Mouse (Mus musculus) forebrain, postnatal 0 days (tissue): Measurements from ENCODE around the gene Exosc1. TPM values are rescaled to one million over a fixed set of nuclear protein-coding genes. Genes with fewer than 3 reads are reported as not detected.

ENCODE experiments used
- ATAC-seq: fragments of 200-750 bp; cut with Nextera tagmentation; 2 replicates; pipeline ENCODE4 v1.8.0; 2017; ENCODE audit warnings: mild to moderate bottlenecking, moderate library complexity
- DNase-seq: peaks from one replicate; pipeline ENCODE4 v3.0.0-alpha.2; 2015
- H3K27ac ChIP-seq: fragments of 300-500 bp; sonication (generic); 2 replicates; pipeline ENCODE4 v1.5.1; 2014; ENCODE audit warnings: low read depth, mild to moderate bottlenecking, antibody characterized with exemption, low read length, moderate library complexity, mixed read lengths
- H3K27me3 ChIP-seq: fragments of 300-500 bp; sonication (generic); 2 replicates; pipeline ENCODE4 v1.6.1; 2014; ENCODE audit warnings: mild to moderate bottlenecking, low read length, mixed read lengths; ENCODE audit not compliant: insufficient read depth
- H3K36me3 ChIP-seq: fragments of 300-500 bp; sonication (generic); 2 replicates; pipeline ENCODE4 v1.6.1; 2014; ENCODE audit warnings: mild to moderate bottlenecking, moderate library complexity; ENCODE audit not compliant: insufficient read depth
- H3K4me1 ChIP-seq: fragments of 300-500 bp; sonication (generic); 2 replicates; pipeline ENCODE4 v1.6.1; 2014; ENCODE audit warnings: antibody characterized with exemption; ENCODE audit not compliant: insufficient read depth
- H3K4me2 ChIP-seq: fragments of 300-500 bp; sonication (generic); 2 replicates; pipeline ENCODE4 v1.6.1; 2014; ENCODE audit warnings: low read depth, mild to moderate bottlenecking, moderate library complexity
- H3K4me3 ChIP-seq: fragments of 300-500 bp; sonication (generic); 2 replicates; pipeline ENCODE4 v1.5.1; 2014; ENCODE audit warnings: low read depth, low read length, mixed read lengths
- H3K9ac ChIP-seq: fragments of 300-500 bp; sonication (generic); 2 replicates; pipeline ENCODE4 v1.6.1; 2014; ENCODE audit warnings: mild to moderate bottlenecking
- H3K9me3 ChIP-seq: fragments of 300-500 bp; sonication (generic); 2 replicates; pipeline ENCODE4 v1.6.1; 2016; ENCODE audit warnings: low read length
- CTCF ChIP-seq: sonication (generic); IDR thresholded peaks from 2 replicates; pipeline ENCODE4 v1.5.1; 2016; ENCODE audit warnings: antibody characterized with exemption, control low read depth, low read depth
- WGBS: fragments of 180-500 bp; shearing (Covaris S2); extraction: QIAGEN DNeasy Blood & Tissue Kit; methylation state at CpG from one replicate; pipeline ENCODE4 v1.1.7; 2014; 5-methylcytosine and 5-hydroxymethylcytosine counted together
- polyA plus RNA-seq: library from polyadenylated mRNA; unstranded; fragments of >200 nt; fragmentation: Nextera tagmentation; extraction: Ambion mirVana; gene quantifications from 2 replicates; pipeline ENCODE4 v1.2.1, GENCODE M21; 2015
- total RNA-seq: library from RNA; depleted of rRNA; stranded (reverse); fragments of >200 nt; gene quantifications from 2 replicates; pipeline ENCODE4 v1.2.3, GENCODE M21; 2014; rRNA removed

Exosc1 gene
- total and polyA plus RNA-seq, 2 experiments from 2014 or later = 29.6 to 71.0 TPM

GRCm38 (mm10) chr19:41896319-41896711 lies 36.9 kb downstream of the Exosc1 start:
- Histone ChIP-seq H3K36me3 (peaks cover under 1% of the 10 kb centered on the region; the same call in 1 of the 2 replicates), H3K27me3 (no peaks in the 10 kb centered on the region), H3K4me1 (peaks cover 6% of the 10 kb centered on the region; the same call in 1 of the 2 replicates), H3K9ac (peak overlapping the region; percentile 35; the same call in 1 of the 2 replicates), H3K27ac (no peak overlapping the region), H3K4me3 (peak overlapping the region; percentile 69), H3K4me2 (peak overlapping the region; percentile 88), H3K9me3 (no peaks in the 10 kb centered on the region)
- TF ChIP-seq CTCF = no peak
- ATAC-seq (peak; percentile 40), DNase-seq (no peak)
- 15% methylated on average over 18 of the region's 18 CpGs for WGBS

GRCm38 (mm10) chr19:41895460-41896318 lies 37.5 kb downstream of the Exosc1 start, which contains the start of gene Rrp12:
Rrp12 (minus strand) TSS chr19:41896173.
- Histone ChIP-seq H3K4me3 (peak within 1 kb of the TSS; percentile 69), H3K4me1 (peaks cover 6% of the 10 kb centered on the region; the same call in 1 of the 2 replicates), H3K4me2 (peak within 1 kb of the TSS; percentile 88), H3K9me3 (no peaks in the 10 kb centered on the region), H3K36me3 (peaks cover 7% of the 10 kb centered on the region), H3K27me3 (no peaks in the 10 kb centered on the region), H3K9ac (peak within 1 kb of the TSS; percentile 56), H3K27ac (0 out of 2 replicates have a peak within 1 kb of the TSS, but pooled peaks have one; percentile 46)
- ATAC-seq (peak; percentile 99), DNase-seq (peak; percentile 94)
- no peak for TF ChIP-seq CTCF
- 3% methylated on average over 46 of the region's 46 CpGs for WGBS

GRCm38 (mm10) chr19:41894959-41895358 lies 38.3 kb downstream of the Exosc1 start:
- no peak for ATAC-seq

GRCm38 (mm10) chr19:41888191-41888590 lies 45.0 kb downstream of the Exosc1 start:
- H3K36me3 ChIP-seq = peaks cover 77% of the 10 kb centered on the region
- H3K9me3 ChIP-seq = no peaks in the 10 kb centered on the region
- no peak overlapping the region for H3K27ac ChIP-seq
- H3K27me3 ChIP-seq = no peaks in the 10 kb centered on the region
- H3K4me2 ChIP-seq = no peak overlapping the region
- no peak for ATAC-seq
- TF ChIP-seq CTCF = no peak
- no peaks in the 10 kb centered on the region for H3K4me1 ChIP-seq
- H3K4me3 ChIP-seq = no peak overlapping the region
- no peak for DNase-seq
- no peak overlapping the region for H3K9ac ChIP-seq

More at GRCm38 (mm10) chr19:41894959-41895358, 38.3 kb downstream of the Exosc1 start:
- H3K9ac ChIP-seq = no peak overlapping the region
- no peak overlapping the region for H3K27ac ChIP-seq
- peak overlapping the region; percentile 88 for H3K4me2 ChIP-seq
- peaks cover 14% of the 10 kb centered on the region for H3K36me3 ChIP-seq
- DNase-seq = no peak
- H3K27me3 ChIP-seq = no peaks in the 10 kb centered on the region
- H3K9me3 ChIP-seq = no peaks in the 10 kb centered on the region
- TF ChIP-seq CTCF = no peak
- H3K4me1 ChIP-seq = peaks cover 6% of the 10 kb centered on the region; the same call in 1 of the 2 replicates
- 52% methylated on average over 7 of the region's 7 CpGs for WGBS
- H3K4me3 ChIP-seq = peak overlapping the region; percentile 69

GRCm38 (mm10) chr19:41883882-41884281 lies 49.3 kb downstream of the Exosc1 start:
- DNase-seq = no peak
- no peaks in the 10 kb centered on the region for H3K4me1 ChIP-seq
- H3K9me3 ChIP-seq = no peaks in the 10 kb centered on the region
- no peaks in the 10 kb centered on the region for H3K27me3 ChIP-seq
- WGBS = 97% methylated on average over 9 of the region's 9 CpGs
- no peak overlapping the region for H3K27ac ChIP-seq
- peaks cover 84% of the 10 kb centered on the region for H3K36me3 ChIP-seq
- H3K4me3 ChIP-seq = no peak overlapping the region
- ATAC-seq = no peak
- no peak for TF ChIP-seq CTCF
- no peak overlapping the region for H3K4me2 ChIP-seq
- H3K9ac ChIP-seq = no peak overlapping the region

- DNase-seq = no peak
- H3K4me3 ChIP-seq = no peak overlapping the region
- H3K9me3 ChIP-seq = no peaks in the 10 kb centered on the region
- peaks cover 78% of the 10 kb centered on the region for H3K36me3 ChIP-seq
- no peaks in the 10 kb centered on the region for H3K27me3 ChIP-seq
- no peak for ATAC-seq
- H3K4me1 ChIP-seq = no peaks in the 10 kb centered on the region
- no peak overlapping the region for H3K9ac ChIP-seq
- H3K27ac ChIP-seq = no peak overlapping the region
- H3K4me2 ChIP-seq = no peak overlapping the region
- 97% methylated on average over 4 of the region's 4 CpGs for WGBS
- TF ChIP-seq CTCF = no peak
Measured at GRCm38 (mm10) chr19:41881842-41882241, 51.4 kb downstream of the Exosc1 start.

- H3K27ac ChIP-seq = no peak overlapping the region
- DNase-seq = no peak
- no peak for TF ChIP-seq CTCF
Measured at GRCm38 (mm10) chr19:41874356-41874755, 58.9 kb downstream of the Exosc1 start.

More at GRCm38 (mm10) chr19:41874356-41874755, 58.9 kb downstream of the Exosc1 start:
- Histone ChIP-seq H3K9ac (no peak overlapping the region), H3K27me3 (no peaks in the 10 kb centered on the region), H3K36me3 (peaks cover 71% of the 10 kb centered on the region), H3K4me3 (no peak overlapping the region), H3K4me1 (no peaks in the 10 kb centered on the region), H3K9me3 (no peaks in the 10 kb centered on the region), H3K4me2 (no peak overlapping the region)
- no peak for ATAC-seq
- 90% methylated on average over 14 of the region's 14 CpGs for WGBS

Other genes with a start within 250 kb of the Exosc1 start
- gene Slit1, start 189.8 kb downstream of the Exosc1 start, total RNA-seq = 37.2 and 61.8 TPM in 2 replicates
- 8.7 and 13.4 TPM in 2 replicates for gene Slit1, start 189.8 kb downstream of the Exosc1 start, polyA plus RNA-seq
- 3.9 and 6.0 TPM in 2 replicates for gene Arhgap19, start 131.4 kb downstream of the Exosc1 start, total RNA-seq
- 3.1 and 3.2 TPM in 2 replicates for gene Arhgap19, start 131.4 kb downstream of the Exosc1 start, polyA plus RNA-seq
- 40.2 and 43.4 TPM in 2 replicates for gene Frat1, start 103.5 kb downstream of the Exosc1 start, total RNA-seq
- 48.2 and 52.3 TPM in 2 replicates for gene Frat1, start 103.5 kb downstream of the Exosc1 start, polyA plus RNA-seq
- gene Frat2, start 85.3 kb downstream of the Exosc1 start, total RNA-seq = 14.4 and 22.4 TPM in 2 replicates
- 14.8 and 15.5 TPM in 2 replicates for gene Frat2, start 85.3 kb downstream of the Exosc1 start, polyA plus RNA-seq
- gene Rrp12, start 37.2 kb downstream of the Exosc1 start, total RNA-seq = 17.0 and 19.5 TPM in 2 replicates
- gene Rrp12, start 37.2 kb downstream of the Exosc1 start, polyA plus RNA-seq = 12.3 and 14.4 TPM in 2 replicates
- 400 and 416 TPM in 2 replicates for gene Pgam1, start 21.5 kb downstream of the Exosc1 start, total RNA-seq
- 501 and 537 TPM in 2 replicates for gene Pgam1, start 21.5 kb downstream of the Exosc1 start, polyA plus RNA-seq
- 53.3 and 58.6 TPM in 2 replicates for gene Zdhhc16, start 57 bp upstream of the Exosc1 start, total RNA-seq
- 96.8 and 97.4 TPM in 2 replicates for gene Zdhhc16, start 57 bp upstream of the Exosc1 start, polyA plus RNA-seq
- 42.2 and 66.5 TPM in 2 replicates for gene Mms19, start 47.7 kb upstream of the Exosc1 start, total RNA-seq
- gene Mms19, start 47.7 kb upstream of the Exosc1 start, polyA plus RNA-seq = 17.4 and 25.8 TPM in 2 replicates
- gene Ubtd1, start 48.3 kb upstream of the Exosc1 start, total RNA-seq = 18.7 and 22.2 TPM in 2 replicates
- 12.2 and 13.3 TPM in 2 replicates for gene Ubtd1, start 48.3 kb upstream of the Exosc1 start, polyA plus RNA-seq
- gene Ankrd2, start 102.6 kb upstream of the Exosc1 start, total RNA-seq = 0.69 TPM in 1 of 2 replicates, not detected in the other
- gene Ankrd2, start 102.6 kb upstream of the Exosc1 start, polyA plus RNA-seq = 1.2 and 1.4 TPM in 2 replicates
- gene Hoga1, start 112.2 kb upstream of the Exosc1 start, total RNA-seq = 3.3 and 3.6 TPM in 2 replicates
- 2.8 and 3.5 TPM in 2 replicates for gene Hoga1, start 112.2 kb upstream of the Exosc1 start, polyA plus RNA-seq
- gene 4933411K16Rik, start 118.8 kb upstream of the Exosc1 start, total RNA-seq = 0.15 and 0.24 TPM in 2 replicates
- gene 4933411K16Rik, start 118.8 kb upstream of the Exosc1 start, polyA plus RNA-seq = not detected in 2 replicates
- 55.9 and 57.0 TPM in 2 replicates for gene Morn4, start 152.9 kb upstream of the Exosc1 start, total RNA-seq
- 150 and 167 TPM in 2 replicates for gene Morn4, start 152.9 kb upstream of the Exosc1 start, polyA plus RNA-seq
- 13.7 and 16.3 TPM in 2 replicates for gene Pi4k2a, start 157.0 kb upstream of the Exosc1 start, total RNA-seq
- 29.7 and 34.1 TPM in 2 replicates for gene Pi4k2a, start 157.0 kb upstream of the Exosc1 start, polyA plus RNA-seq
- gene Avpi1, start 195.6 kb upstream of the Exosc1 start, total RNA-seq = 9.5 and 17.5 TPM in 2 replicates
- 14.3 and 15.4 TPM in 2 replicates for gene Avpi1, start 195.6 kb upstream of the Exosc1 start, polyA plus RNA-seq
- gene Marveld1, start 214.0 kb upstream of the Exosc1 start, total RNA-seq = 8.2 and 11.9 TPM in 2 replicates
- 2.9 and 4.3 TPM in 2 replicates for gene Marveld1, start 214.0 kb upstream of the Exosc1 start, polyA plus RNA-seq
- gene Zfyve27, start 230.5 kb upstream of the Exosc1 start, total RNA-seq = 70.8 and 94.4 TPM in 2 replicates
- 32.4 and 44.1 TPM in 2 replicates for gene Zfyve27, start 230.5 kb upstream of the Exosc1 start, polyA plus RNA-seq